Mouse (Mus musculus): ENCODE results near the gene Dhdh.
A peak's percentile ranks its signal among the peaks of the same experiment; 100 is the strongest.

Dhdh gene

DNA sequence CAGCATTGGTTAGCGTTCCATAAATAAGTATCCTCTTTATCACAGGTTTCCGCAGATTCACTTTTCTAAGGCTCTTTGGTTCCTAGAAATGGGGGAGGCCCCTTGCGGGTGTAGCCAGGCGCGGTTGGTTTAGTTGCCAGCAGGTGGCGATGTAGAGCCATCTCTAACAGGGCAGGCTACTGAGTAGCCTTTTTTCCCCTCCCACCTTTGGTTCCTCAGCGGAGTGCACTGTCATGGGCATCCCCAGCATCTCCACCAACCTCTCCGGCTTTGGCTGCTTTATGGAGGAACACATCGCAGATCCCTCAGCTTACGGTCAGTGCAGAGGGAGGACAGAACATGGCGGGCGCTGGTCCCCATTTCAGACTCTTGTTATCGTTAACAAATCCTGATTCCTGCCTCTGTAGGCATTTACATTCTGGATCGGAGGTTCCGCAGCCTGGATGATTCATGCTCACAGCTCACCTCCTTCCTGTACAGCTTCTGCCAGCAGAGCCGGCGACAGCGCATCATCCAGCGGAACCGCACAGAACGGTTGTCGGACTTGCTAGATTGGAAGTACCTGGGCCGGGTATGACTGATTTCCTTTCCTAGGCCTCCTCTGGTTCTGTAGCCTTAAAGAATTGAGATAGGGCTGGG, 37.1 kb downstream of the Dhdh start:
- peak; percentile 93 for DNase-seq (ENCODE audit: low spot score)

DNA sequence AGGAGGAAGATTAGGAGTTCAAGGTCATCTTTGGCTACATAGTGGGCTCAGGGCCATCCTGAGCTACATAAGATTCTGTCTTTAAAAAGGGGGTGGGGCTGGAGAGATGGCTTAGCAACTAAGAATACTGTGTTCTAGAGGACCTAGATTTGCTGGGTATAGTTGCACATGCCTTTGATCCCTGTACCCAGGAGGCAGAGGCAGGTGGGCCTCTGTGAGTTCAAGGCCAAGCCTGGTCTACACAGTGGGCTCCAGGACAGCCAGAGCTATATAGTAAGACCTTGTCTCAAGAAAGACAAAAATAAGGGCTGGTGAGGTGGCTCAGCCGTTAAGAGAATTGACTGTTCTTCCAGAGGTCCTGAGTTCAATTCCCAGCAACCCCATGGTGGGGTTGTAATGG, 38.6 kb downstream of the Dhdh start:
- DNase-seq (ENCODE audit: low spot score), result no peak

DNA sequence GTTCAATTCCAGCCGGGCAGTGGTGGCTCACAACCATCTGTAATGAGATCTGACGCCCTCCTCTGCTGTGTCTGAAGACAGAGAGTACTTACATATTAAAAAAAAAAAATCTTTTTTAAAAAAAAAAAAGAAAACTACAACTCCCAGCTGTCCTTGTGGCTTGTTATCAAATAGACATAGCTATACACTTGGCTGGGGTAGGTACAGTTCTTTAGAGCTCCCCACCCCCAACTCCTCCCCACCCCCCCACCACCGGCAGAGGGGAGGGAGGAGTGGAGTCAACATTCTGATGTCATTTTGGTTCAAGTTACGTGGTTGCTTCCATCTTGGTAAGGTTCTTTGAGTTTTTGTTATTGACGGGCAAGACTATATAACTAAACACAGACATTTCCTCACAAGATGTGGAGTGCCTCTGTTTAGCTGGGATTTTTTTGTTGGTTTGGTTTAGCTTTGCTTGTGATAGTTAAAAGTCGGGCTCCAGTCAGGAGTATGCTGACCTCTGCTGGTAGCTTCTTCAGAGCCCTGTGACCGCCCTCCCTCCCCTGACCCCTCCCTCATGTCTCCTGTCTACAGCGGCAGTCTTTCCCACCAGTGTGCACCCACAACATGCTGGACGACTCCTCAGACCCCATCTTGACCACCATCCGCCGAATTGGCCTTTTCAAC, 41.1 kb downstream of the Dhdh start:
- peak; percentile 60 for DNase-seq (ENCODE audit: low spot score)

DNA sequence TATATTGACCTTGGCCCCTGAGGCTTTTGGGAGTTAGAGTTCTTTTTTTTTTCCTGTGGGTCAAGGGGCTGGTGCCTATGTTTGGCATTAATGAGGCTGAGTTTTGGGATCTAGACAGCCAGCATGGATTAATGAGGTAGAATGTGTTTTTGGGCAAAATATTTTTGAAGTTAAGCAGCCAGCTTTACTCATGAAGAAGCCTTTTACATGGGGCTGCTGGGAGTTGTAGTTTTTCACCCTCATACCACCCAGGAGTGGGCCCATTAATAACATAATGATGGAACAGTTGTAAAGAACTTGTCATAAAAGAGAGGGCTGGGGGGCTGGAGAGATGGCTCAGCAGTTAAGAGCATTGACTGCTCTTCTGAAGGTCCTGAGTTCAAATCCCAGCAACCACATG, 42.0 kb downstream of the Dhdh start:
- DNase-seq (ENCODE audit: low spot score), result no peak

DNA sequence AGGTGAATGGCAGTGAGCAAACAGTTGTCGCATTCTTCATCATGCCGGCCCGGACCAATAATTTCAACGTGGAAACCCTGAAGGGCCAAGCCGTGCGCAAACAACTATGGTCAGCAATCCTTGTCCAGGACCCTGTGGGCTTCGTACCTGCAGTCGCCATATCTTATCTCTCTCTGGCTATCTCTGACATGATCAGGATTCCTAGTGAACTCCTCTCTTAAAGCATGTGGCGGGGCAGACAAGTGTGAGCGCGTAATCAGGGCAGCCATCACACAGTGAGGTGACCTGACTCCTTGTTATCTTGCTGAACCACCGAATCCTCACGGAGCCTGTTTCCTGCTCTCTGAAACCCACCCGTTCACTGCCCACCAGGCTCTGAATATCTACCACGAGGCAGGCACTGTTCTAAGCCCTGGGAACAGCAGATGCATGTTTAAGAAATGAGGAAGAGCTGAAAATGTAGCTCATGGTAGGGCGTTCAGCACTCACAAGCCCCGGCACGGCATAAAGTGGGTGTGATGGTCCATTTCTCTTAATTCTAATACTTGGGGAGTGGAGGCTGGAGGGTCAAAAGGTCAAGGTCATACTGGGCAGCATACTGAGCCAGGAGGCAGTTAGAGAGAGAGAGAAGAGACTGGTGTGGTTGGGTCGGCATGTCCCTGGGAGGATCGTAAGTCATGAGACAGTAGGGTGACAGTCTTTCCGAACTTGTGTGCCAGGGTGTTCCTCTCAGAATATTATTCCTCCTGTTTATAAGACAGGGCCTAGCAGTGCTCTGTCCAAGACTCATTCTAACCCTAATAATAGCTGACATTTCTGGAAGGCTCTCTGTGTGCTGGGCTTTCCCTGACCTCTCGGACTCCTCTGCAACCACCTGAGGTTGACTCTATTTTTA, 44.8 kb downstream of the Dhdh start:
- no peak for DNase-seq (ENCODE audit: low spot score)

DNA sequence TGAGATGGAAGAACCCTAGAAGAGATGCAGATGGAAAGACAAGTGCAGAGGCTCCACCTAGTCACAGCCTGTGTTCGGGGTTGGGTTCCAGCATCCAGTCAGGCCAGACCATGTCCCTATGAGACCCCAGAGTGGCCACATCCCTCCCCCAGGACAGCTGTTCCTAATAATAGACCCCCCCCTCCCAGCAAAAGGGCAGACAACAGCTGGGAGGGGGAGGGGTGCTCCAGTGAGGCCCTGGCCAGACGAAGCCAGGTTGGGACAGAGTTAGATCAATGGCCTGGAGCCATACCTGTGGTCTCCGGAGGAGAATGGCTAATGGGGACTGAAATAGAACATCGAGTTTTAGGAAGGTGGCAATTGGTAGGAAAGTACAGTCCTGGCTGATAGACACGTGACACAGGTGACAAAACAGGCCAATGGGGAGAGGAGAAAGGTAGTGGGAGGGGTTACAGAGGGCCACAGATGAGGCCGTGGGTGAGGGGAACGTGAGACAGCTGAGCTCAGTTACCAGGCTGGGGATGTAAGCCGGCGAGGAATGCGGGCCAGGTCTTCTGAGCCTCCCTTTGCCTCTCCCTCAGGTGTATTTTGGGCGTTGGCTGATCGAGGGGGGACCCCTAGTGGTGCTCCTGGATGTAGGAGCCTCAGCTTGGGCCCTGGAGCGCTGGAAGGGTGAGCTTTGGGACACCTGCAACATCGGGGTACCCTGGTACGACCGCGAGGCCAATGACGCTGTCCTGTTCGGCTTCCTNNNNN, 50.9 kb downstream of the Dhdh start, which contains the start of gene Ruvbl2:
Gene Ruvbl2 (minus strand): TSS at position 576 of the 756 bp plus-strand sequence.
- DNase-seq (ENCODE audit: low spot score), result no peak

DNA sequence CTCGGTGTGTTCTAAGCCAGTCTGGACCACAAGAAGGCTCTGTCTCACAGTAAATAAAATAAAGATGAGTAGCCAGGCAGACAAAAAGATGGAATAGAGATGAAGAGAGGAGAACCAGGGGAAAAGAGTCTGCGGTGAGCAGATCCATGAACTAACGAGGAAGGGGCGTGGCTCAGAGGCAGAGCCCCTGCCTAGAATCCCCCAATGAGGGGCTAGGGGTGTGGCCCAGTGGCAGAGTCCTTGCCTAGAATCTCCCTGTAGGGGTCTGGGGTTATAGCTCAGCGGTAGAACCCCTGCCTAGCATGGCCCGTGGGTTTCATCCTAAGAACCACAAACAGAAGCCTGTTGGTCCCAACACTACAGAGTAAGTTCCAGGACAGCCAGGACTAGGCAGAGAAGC, 51.6 kb downstream of the Dhdh start:
- DNase-seq (ENCODE audit: low spot score), result no peak

DNA sequence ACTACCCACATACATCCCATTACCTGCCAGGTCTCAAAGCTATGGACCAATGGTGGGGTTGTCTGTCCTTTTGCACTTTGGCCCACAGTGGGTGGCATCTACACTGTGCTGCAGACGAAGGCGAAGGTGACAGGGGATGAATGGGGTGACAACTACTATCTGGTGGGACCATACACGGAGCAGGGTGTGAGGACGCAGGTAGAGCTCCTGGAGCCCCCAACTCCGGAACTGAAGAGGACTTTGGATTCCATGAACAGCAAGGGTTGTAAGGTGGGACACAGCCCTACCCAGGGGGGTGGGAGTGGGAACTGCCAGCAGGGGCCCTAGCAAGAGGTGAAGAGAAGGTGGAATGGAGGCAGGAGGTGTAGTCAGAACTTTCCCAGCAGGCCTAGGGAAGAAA, 52.2 kb downstream of the Dhdh start:
- DNase-seq (ENCODE audit: low spot score), result no peak

DNA sequence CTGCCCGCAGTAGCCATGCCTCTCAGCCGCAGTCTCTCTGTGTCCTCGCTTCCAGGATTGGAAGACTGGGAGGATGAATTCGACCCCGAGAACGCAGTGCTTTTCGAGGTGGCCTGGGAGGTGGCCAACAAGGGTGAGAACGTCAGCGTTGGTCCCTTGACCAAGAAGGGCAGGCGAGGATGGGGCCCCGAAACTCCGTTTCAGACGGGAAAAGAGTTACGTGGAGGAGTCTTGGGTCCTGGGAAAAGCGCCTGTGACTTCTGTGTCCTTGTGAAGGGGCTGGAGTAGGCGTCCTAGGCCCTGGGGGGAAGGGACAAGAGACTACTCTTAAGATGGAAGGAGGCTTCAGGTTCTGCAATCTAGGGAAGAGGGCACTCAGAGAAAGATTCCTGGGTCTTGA, 53.6 kb downstream of the Dhdh start:
- no peak for DNase-seq (ENCODE audit: low spot score)

DNA sequence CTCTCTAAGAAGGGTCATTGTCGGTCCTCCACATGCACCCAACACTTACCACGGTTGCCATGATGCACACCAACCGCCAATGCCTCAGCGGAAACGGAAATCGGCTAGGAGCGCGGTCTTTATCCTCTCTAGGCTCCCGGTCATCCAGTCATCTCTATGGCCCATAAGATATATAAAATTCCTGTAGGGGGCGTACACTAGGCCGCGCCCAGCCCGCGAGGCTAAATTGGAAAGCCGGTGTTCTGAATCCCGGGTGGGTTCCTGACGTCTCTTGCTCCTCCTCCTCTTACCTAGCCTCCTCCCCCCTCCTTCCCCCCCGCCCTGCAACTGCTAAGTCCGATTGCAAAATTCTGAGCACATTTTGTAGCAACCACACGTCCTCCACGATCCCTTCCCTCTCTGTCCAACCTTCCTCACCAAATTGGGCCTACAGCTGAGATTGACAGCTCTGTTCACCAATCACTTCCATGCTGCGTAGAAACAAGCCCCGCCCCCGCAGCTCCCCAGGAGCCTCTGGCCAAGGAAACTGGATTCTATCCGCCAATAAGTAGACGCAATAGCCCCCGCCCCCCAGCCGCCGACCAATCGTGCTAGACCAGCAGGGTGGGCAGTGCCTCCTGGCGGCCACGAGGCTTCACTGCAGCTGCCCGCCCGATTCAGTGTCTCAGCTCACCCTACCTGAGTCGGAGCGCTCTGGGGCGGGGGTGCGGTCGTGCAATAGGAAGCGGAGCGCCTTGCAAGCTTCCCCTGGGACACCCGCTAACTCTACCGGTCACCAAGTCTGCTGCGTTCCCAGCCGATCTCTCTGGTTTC, 54.2 kb downstream of the Dhdh start, which contains the start of gene Gys1:
Gene Gys1 (plus strand): TSS at position 642 of the 813 bp plus-strand sequence.
- DNase-seq (ENCODE audit: low spot score), result peak; percentile 100

DNA sequence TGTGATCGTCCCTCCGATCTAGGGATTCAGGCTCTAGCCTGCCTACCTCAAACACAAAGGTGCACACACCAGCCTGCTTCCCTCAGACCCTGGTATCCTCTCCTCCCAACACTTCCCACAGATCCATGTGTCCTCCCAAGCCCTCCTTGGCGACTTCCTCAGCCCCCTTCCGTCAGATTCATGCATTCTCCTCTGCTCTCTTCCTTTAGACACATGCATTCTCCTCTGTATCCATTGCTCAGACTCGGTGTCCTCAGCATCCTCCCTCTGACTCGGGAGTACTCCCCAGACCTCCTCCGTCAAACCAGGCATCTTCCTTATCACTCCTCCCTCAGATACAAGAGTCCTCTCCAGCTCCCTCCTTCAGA, 54.8 kb downstream of the Dhdh start:
- no peak for DNase-seq (ENCODE audit: low spot score)

DNA sequence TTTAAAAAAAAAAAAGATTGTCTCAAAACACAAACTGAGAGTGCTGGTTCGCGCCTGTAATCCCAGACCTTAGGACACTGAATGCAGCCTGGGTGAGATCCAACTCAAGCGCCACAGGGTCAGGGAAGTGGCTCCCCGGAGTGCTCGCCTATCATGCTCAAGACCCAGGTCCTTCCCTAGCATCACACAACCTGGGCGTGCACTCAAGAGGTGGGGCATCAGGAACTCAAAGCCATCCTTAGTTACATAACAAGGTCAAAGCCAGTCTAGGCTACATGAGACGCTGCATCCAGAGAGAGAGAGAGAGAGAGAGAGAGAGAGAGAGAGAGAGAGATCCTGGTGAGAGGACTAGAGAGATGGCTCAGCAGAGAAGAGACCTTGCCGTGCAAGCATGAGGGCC, 62.0 kb downstream of the Dhdh start:
- DNase-seq (ENCODE audit: low spot score), result no peak

DNA sequence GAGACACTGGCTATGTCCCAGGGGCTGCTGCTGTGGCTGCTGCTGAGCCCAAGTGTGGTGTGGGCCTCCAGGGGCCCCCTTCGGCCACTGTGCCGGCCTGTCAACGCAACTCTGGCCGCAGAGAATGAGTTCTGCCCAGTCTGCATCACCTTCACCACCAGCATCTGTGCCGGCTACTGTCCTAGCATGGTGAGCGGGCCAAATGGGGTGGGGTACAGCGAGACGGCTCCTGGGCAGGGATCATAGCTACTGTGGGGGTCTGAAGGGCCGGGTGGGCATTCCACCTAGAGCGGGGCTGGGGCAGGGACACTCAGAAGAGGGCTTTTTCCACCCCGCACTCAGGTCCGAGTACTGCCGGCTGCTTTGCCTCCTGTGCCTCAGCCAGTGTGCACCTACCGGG, 67.4 kb downstream of the Dhdh start:
- no peak for DNase-seq (ENCODE audit: low spot score)

All from retina, embryonic 14.5 days (tissue).